Comparison of ENCODE assay signal across 26 mouse cellular contexts in the genomic region with DNA sequence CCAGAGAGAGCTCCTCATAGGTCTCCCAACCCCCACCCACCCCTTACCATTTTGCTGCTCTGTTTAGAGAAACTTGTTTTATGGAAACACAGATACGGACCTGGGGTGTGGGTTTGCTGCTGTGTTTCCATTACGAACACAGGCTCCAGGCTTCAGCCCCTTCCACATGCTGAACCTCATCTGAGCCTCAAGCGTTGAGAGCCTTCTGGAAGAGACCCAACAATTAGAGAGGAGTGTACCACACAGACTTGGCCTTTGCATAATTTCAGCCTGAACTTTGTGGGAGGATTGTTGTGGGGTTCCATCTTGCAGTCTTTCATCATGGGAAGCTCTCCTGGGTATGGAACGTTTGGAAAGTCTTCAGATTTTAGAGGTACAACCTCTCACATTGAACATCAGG.
DNase-seq lines count a peak whose midpoint lies in the region; ATAC-seq lines count a peak whose summit lies in the region.
"Had no signal": no experiment of that assay in that cellular context is flagged by ENCODE, and none has a peak within 500 bp of the region (broad histone marks: within the 10 kb centered on the region; RNA-seq: fewer than 3 reads in every experiment).

No protein-coding gene starts in this region.

- ATAC-seq in embryonic facial prominence, embryonic 14.5 days (ENCODE audit: low read depth), result no peak
- ATAC-seq in heart, embryonic 13.5 days (ENCODE audit: extremely low read depth, insufficient number of reproducible peaks, low FRiP score, low TSS enrichment), result peak; percentile 42; the same call in 1 of the 2 replicates
- peak; percentile 34; the same call in 1 of the 2 replicates for ATAC-seq in embryonic facial prominence, embryonic 15.5 days (ENCODE audit: insufficient number of reproducible peaks, low FRiP score, low TSS enrichment, low read depth)
- no peak for ATAC-seq in granulocyte monocyte progenitor cell, adult 5-6 weeks (replicated peaks; ENCODE audit: poor library complexity, severe bottlenecking)
- ATAC-seq: hindbrain, embryonic 16.5 days; liver, embryonic 12.5 days had no signal

- no peaks in the 10 kb centered on the region for H3K27me3 ChIP-seq in embryonic facial prominence, embryonic 14.5 days (replicated peaks; ENCODE audit: control insufficient read depth, insufficient read depth, low read length)
- H3K27me3 ChIP-seq in embryonic facial prominence, embryonic 10.5 days (replicated peaks; ENCODE audit: low read depth, poor library complexity, severe bottlenecking), result no peaks in the 10 kb centered on the region
- H3K27me3 ChIP-seq in heart, embryonic 13.5 days (replicated peaks), result no peaks in the 10 kb centered on the region
- H3K27me3 ChIP-seq in embryonic facial prominence, embryonic 15.5 days, result no peaks in the 10 kb centered on the region
- H3K27me3 ChIP-seq: CH12.LX; forebrain, embryonic 12.5 days; liver, embryonic 12.5 days; midbrain, embryonic 12.5 days; neural tube, embryonic 13.5 days had no signal

- H3K9me3 ChIP-seq in embryonic facial prominence, embryonic 14.5 days (ENCODE audit: control insufficient read depth, low read length), result no peaks in the 10 kb centered on the region
- H3K9me3 ChIP-seq in embryonic facial prominence, embryonic 10.5 days, result peaks cover 2% of the 10 kb centered on the region; the same call in 1 of the 2 replicates
- no peaks in the 10 kb centered on the region for H3K9me3 ChIP-seq in heart, embryonic 13.5 days
- no peaks in the 10 kb centered on the region for H3K9me3 ChIP-seq in embryonic facial prominence, embryonic 15.5 days (replicated peaks)
- H3K9me3 ChIP-seq: liver, embryonic 12.5 days; midbrain, embryonic 12.5 days; neural tube, embryonic 13.5 days had no signal

- no peak overlapping the region for H3K27ac ChIP-seq in embryonic facial prominence, embryonic 14.5 days (replicated peaks; ENCODE audit: low read depth, low read length)
- no peak overlapping the region for H3K27ac ChIP-seq in embryonic facial prominence, embryonic 10.5 days (replicated peaks)
- H3K27ac ChIP-seq in heart, embryonic 13.5 days (replicated peaks), result no peak overlapping the region
- H3K27ac ChIP-seq in embryonic facial prominence, embryonic 15.5 days (replicated peaks), result peak overlapping the region; percentile 13; the same call in 1 of the 2 replicates
- H3K27ac ChIP-seq: forebrain, embryonic 12.5 days; layer of hippocampus, adult 2 months; liver, embryonic 12.5 days; midbrain, embryonic 12.5 days; neural tube, embryonic 13.5 days had no signal

- H3K4me3 ChIP-seq in embryonic facial prominence, embryonic 14.5 days (ENCODE audit: low read depth, low read length), result no peak overlapping the region
- H3K4me3 ChIP-seq in embryonic facial prominence, embryonic 10.5 days, result no peak overlapping the region
- no peak overlapping the region for H3K4me3 ChIP-seq in heart, embryonic 13.5 days
- H3K4me3 ChIP-seq in embryonic facial prominence, embryonic 15.5 days (replicated peaks), result no peak overlapping the region
- H3K4me3 ChIP-seq: forebrain, embryonic 12.5 days; layer of hippocampus, adult 2 months; liver, embryonic 12.5 days; midbrain, embryonic 12.5 days; neural tube, embryonic 13.5 days had no signal

- H3K4me2 ChIP-seq in embryonic facial prominence, embryonic 14.5 days (ENCODE audit: low read depth, low read length), result no peak overlapping the region
- no peak overlapping the region for H3K4me2 ChIP-seq in heart, embryonic 13.5 days
- H3K4me2 ChIP-seq in embryonic facial prominence, embryonic 15.5 days (replicated peaks), result no peak overlapping the region
- H3K4me2 ChIP-seq: forebrain, embryonic 12.5 days; liver, embryonic 12.5 days; midbrain, embryonic 12.5 days; neural tube, embryonic 13.5 days had no signal

- H3K4me1 ChIP-seq in embryonic facial prominence, embryonic 14.5 days (ENCODE audit: control insufficient read depth, insufficient read depth, low read length), result no peaks in the 10 kb centered on the region; the same call in 1 of the 2 replicates
- H3K4me1 ChIP-seq in embryonic facial prominence, embryonic 10.5 days, result peaks cover 12% of the 10 kb centered on the region
- peaks cover 15% of the 10 kb centered on the region for H3K4me1 ChIP-seq in heart, embryonic 13.5 days
- H3K4me1 ChIP-seq in embryonic facial prominence, embryonic 15.5 days, result peaks cover 13% of the 10 kb centered on the region; the same call in 1 of the 2 replicates
- H3K4me1 ChIP-seq: liver, embryonic 12.5 days had no signal

- no peaks in the 10 kb centered on the region for H3K36me3 ChIP-seq in embryonic facial prominence, embryonic 14.5 days (ENCODE audit: control insufficient read depth, insufficient read depth, low read length)
- no peaks in the 10 kb centered on the region for H3K36me3 ChIP-seq in embryonic facial prominence, embryonic 10.5 days (replicated peaks)
- no peaks in the 10 kb centered on the region for H3K36me3 ChIP-seq in heart, embryonic 13.5 days
- no peaks in the 10 kb centered on the region for H3K36me3 ChIP-seq in embryonic facial prominence, embryonic 15.5 days
- H3K36me3 ChIP-seq: forebrain, embryonic 12.5 days; liver, embryonic 12.5 days; midbrain, embryonic 12.5 days; neural tube, embryonic 13.5 days had no signal

- WGBS in embryonic facial prominence, embryonic 14.5 days, result 59% methylated on average over 4 of the region's 4 CpGs
- 87% methylated on average over 4 of the region's 4 CpGs for WGBS in embryonic facial prominence, embryonic 10.5 days
- 61% methylated on average over 4 of the region's 4 CpGs for WGBS in heart, embryonic 13.5 days
- WGBS in embryonic facial prominence, embryonic 15.5 days, result 51% methylated on average over 4 of the region's 4 CpGs

- intact Hi-C loops in heart, postnatal 36 days (cut with DNase I), result no loop called here
- intact Hi-C loops in heart, postnatal 25 days (cut with DNase I), result no loop called here

- H3K9ac ChIP-seq in embryonic facial prominence, embryonic 14.5 days (ENCODE audit: low read depth, low read length), result no peak overlapping the region
- H3K9ac ChIP-seq in heart, embryonic 13.5 days, result no peak overlapping the region
- H3K9ac ChIP-seq in embryonic facial prominence, embryonic 15.5 days, result no peak overlapping the region
- H3K9ac ChIP-seq: forebrain, embryonic 12.5 days; liver, embryonic 12.5 days; midbrain, embryonic 12.5 days; neural tube, embryonic 13.5 days had no signal

- DNase-seq in embryonic facial prominence, embryonic 14.5 days (ENCODE audit: low spot score), result peak; percentile 80
- no peak for DNase-seq in embryonic facial prominence, embryonic 10.5 days (ENCODE audit: low spot score)
- DNase-seq in heart, postnatal 36 days, result no peak
- DNase-seq in heart, postnatal 25 days (ENCODE audit: low spot score), result peak; percentile 13
- no peak for DNase-seq in layer of hippocampus, adult 9-11 months
- DNase-seq: adrenal gland, postnatal 10 days; cerebellum, adult 8-10 months; cerebellum, postnatal 25 days; gastrocnemius, postnatal 10 days; kidney, adult 18-20 months; kidney, postnatal 36 days; left cerebral cortex, postnatal 4 days; lung, adult 18-20 months; lung, postnatal 36 days; thymus, adult 2 months; thymus, postnatal 36 days had no signal

Comparison
In these comparisons a context has a peak if more than half of its experiments do, and no peak if none do; other contexts are left out.
1. ATAC-seq: peak in heart, embryonic 13.5 days (single experiment) and embryonic facial prominence, embryonic 15.5 days (single experiment); none in embryonic facial prominence, embryonic 14.5 days (single experiment) and granulocyte monocyte progenitor cell, adult 5-6 weeks (single experiment).
2. DNase-seq: peak in embryonic facial prominence, embryonic 14.5 days (single experiment) and heart, postnatal 25 days (single experiment); none in embryonic facial prominence, embryonic 10.5 days (single experiment), heart, postnatal 36 days (0 of 2) and layer of hippocampus, adult 9-11 months (single experiment).